Mouse (Mus musculus): ENCODE measurements around the gene Olfr683.
"Not testable (repeated sequence)": the region's sequence is repeated elsewhere in the genome, so short reads cannot be mapped to it uniquely, and the experiment has no call there.

Olfr683 gene

GRCm38 (mm10) chr7:105146912-105147311 lies at the start of gene Olfr683:
Gene Olfr683 (minus strand): TSS chr7:105147012.
- no peak for DNase-seq (ENCODE audit: low read depth)

- DNase-seq (ENCODE audit: low read depth) = no peak
Observed at GRCm38 (mm10) chr7:105185912-105186311, 39.1 kb upstream of the Olfr683 start, which contains the start of gene Olfr685. Gene Olfr685 (minus strand): TSS chr7:105186012.

GRCm38 (mm10) chr7:105170773-105171172 lies 24.0 kb upstream of the Olfr683 start:
- DNase-seq (ENCODE audit: low read depth) = peak; percentile 2

GRCm38 (mm10) chr7:105163553-105163952 lies 16.7 kb upstream of the Olfr683 start, which contains the start of gene Olfr684:
Gene Olfr684 (minus strand): TSS chr7:105163653.
- DNase-seq (ENCODE audit: low read depth) = no peak

GRCm38 (mm10) chr7:105141275-105141674 lies 5.5 kb downstream of the Olfr683 start:
- DNase-seq (ENCODE audit: low read depth) = no peak

GRCm38 (mm10) chr7:105116536-105116935 lies 30.3 kb downstream of the Olfr683 start, which contains the start of gene Olfr681:
Gene Olfr681 (plus strand): TSS chr7:105116836.
- no peak for DNase-seq (ENCODE audit: low read depth)

GRCm38 (mm10) chr7:105092717-105093116 lies 54.1 kb downstream of the Olfr683 start, which contains the start of gene Olfr680-ps1:
Gene Olfr680-ps1 (minus strand): TSS chr7:105092817.
- DNase-seq (ENCODE audit: low read depth) = not testable (repeated sequence)
